In the genomic region with DNA sequence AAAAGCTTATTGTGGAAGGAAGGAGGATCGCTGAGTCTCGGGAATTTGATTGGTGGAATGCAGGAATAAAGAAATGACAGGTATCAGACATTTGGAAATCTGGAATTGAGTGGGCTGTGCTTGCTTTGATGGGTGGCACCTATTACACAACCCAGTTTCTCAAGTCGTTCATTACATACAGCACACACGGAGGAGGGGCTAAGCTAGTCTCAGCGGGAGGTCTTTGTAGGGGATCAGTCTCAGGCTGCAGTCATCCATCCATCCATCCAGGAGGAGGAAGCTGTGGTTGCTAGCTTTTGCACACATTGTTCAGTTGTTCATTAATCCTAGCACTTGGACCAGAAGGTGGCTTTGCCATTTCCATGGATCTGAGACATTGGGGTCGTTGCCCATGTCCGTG, we compare ENCODE assay signal across 18 mouse cellular contexts.
A peak's percentile ranks its signal among the peaks of the same experiment; 100 is the strongest.
DNase-seq lines count a peak whose midpoint lies in the region; ATAC-seq lines count a peak whose summit lies in the region.
"Had no signal": no experiment of that assay in that cellular context is flagged by ENCODE, and none has a peak within 500 bp of the region (broad histone marks: within the 10 kb centered on the region; RNA-seq: fewer than 3 reads in every experiment).

No protein-coding gene starts in this region.

- H3K4me3 ChIP-seq in lung, embryonic 16.5 days (ENCODE audit: low read length), result no peak overlapping the region
- H3K4me3 ChIP-seq: embryonic facial prominence, embryonic 13.5 days; forebrain, embryonic 13.5 days; forebrain, embryonic 15.5 days had no signal

- no peaks in the 10 kb centered on the region for H3K9me3 ChIP-seq in lung, embryonic 16.5 days (ENCODE audit: control insufficient read depth, low read length)
- H3K9me3 ChIP-seq: embryonic facial prominence, embryonic 13.5 days; forebrain, embryonic 13.5 days; forebrain, embryonic 15.5 days had no signal

- no peaks in the 10 kb centered on the region for H3K36me3 ChIP-seq in lung, embryonic 16.5 days (ENCODE audit: control insufficient read depth, insufficient read depth, low read length)
- H3K36me3 ChIP-seq: embryonic facial prominence, embryonic 13.5 days; forebrain, embryonic 15.5 days had no signal

- WGBS in lung, embryonic 16.5 days, result 63% methylated on average over 7 of the region's 7 CpGs

- no peak overlapping the region for H3K9ac ChIP-seq in lung, embryonic 16.5 days (ENCODE audit: low read length)
- H3K9ac ChIP-seq: embryonic facial prominence, embryonic 13.5 days; forebrain, embryonic 13.5 days; forebrain, embryonic 15.5 days; forebrain, postnatal 0 days had no signal

- no peak for DNase-seq in lung, adult 18-20 months
- DNase-seq in right cerebral cortex, postnatal 4 days, result no peak
- DNase-seq: adrenal gland, adult 2 months; adrenal gland, postnatal 10 days; adrenal gland, postnatal 25 days; cerebellum, adult 11 months; cerebellum, adult 18-20 months; cerebellum, adult 8-10 months; cerebellum, adult 9-11 months; cerebellum, postnatal 14 days; cerebellum, postnatal 36 days; forebrain, postnatal 0 days had no signal

- no peak overlapping the region for H3K4me2 ChIP-seq in lung, embryonic 16.5 days (ENCODE audit: low read depth, low read length)
- H3K4me2 ChIP-seq: embryonic facial prominence, embryonic 13.5 days; forebrain, embryonic 13.5 days; forebrain, embryonic 15.5 days had no signal

- peak; percentile 53; the same call in 1 of the 2 replicates for ATAC-seq in lung, embryonic 16.5 days (ENCODE audit: low read depth)
- ATAC-seq in granulocyte monocyte progenitor cell, adult 5-6 weeks (replicated peaks; ENCODE audit: poor library complexity, severe bottlenecking), result peak; percentile 83
- ATAC-seq in megakaryocyte progenitor cell, adult 5-6 weeks (replicated peaks; ENCODE audit: poor library complexity), result peak; percentile 74
- ATAC-seq: forebrain, embryonic 13.5 days; forebrain, embryonic 15.5 days; forebrain, postnatal 0 days had no signal

- H3K4me1 ChIP-seq in lung, embryonic 16.5 days (replicated peaks; ENCODE audit: control insufficient read depth, insufficient read depth, low read length), result peaks cover 11% of the 10 kb centered on the region
- H3K4me1 ChIP-seq: forebrain, embryonic 13.5 days; forebrain, embryonic 15.5 days had no signal

- no peak overlapping the region for H3K27ac ChIP-seq in lung, embryonic 16.5 days (ENCODE audit: low read length)
- H3K27ac ChIP-seq: embryonic facial prominence, embryonic 13.5 days; forebrain, embryonic 13.5 days; forebrain, embryonic 15.5 days had no signal

- H3K27me3 ChIP-seq in lung, embryonic 16.5 days (ENCODE audit: control insufficient read depth, insufficient read depth, low read depth, low read length), result no peaks in the 10 kb centered on the region
- H3K27me3 ChIP-seq: embryonic facial prominence, embryonic 13.5 days; forebrain, embryonic 13.5 days; forebrain, embryonic 15.5 days had no signal
